Mouse (Mus musculus) intestine, postnatal 0 days (tissue): ENCODE results near the gene Ddx6. TPM values are rescaled to one million over a fixed set of nuclear protein-coding genes. Genes with fewer than 3 reads are reported as not detected.

ENCODE experiments used
- ATAC-seq: fragments of 200-750 bp; cut with Nextera tagmentation; 2 replicates; pipeline ENCODE4 v1.8.0; 2017; ENCODE audit warnings: mild to moderate bottlenecking, moderate TSS enrichment, moderate library complexity
- H3K27ac ChIP-seq: fragments of 300-500 bp; sonication (generic); 2 replicates; pipeline ENCODE4 v1.5.1; 2014; ENCODE audit warnings: mild to moderate bottlenecking, low read depth, low read length, moderate library complexity
- H3K27me3 ChIP-seq: fragments of 300-500 bp; sonication (generic); replicated peaks from 2 replicates; pipeline ENCODE4 v1.6.1; 2014; ENCODE audit warnings: low read length, mixed read lengths; ENCODE audit not compliant: control insufficient read depth, insufficient read depth
- H3K36me3 ChIP-seq: fragments of 300-500 bp; sonication (generic); 2 replicates; pipeline ENCODE4 v1.6.1; 2014; ENCODE audit warnings: mild to moderate bottlenecking, moderate library complexity; ENCODE audit not compliant: control insufficient read depth, insufficient read depth
- H3K4me1 ChIP-seq: fragments of 300-500 bp; sonication (generic); replicated peaks from 2 replicates; pipeline ENCODE4 v1.6.1; 2014; ENCODE audit warnings: antibody characterized with exemption, low read length, mixed read lengths; ENCODE audit not compliant: control insufficient read depth, insufficient read depth
- H3K4me2 ChIP-seq: fragments of 300-500 bp; sonication (generic); replicated peaks from 2 replicates; pipeline ENCODE4 v1.6.1; 2014; ENCODE audit warnings: low read depth, mild to moderate bottlenecking, moderate library complexity
- H3K4me3 ChIP-seq: fragments of 300-500 bp; sonication (generic); 2 replicates; pipeline ENCODE4 v1.5.1; 2014; ENCODE audit warnings: low read depth, low read length
- H3K9ac ChIP-seq: fragments of 300-500 bp; sonication (generic); 2 replicates; pipeline ENCODE4 v1.6.1; 2014; ENCODE audit warnings: mild to moderate bottlenecking, low read depth, low read length
- H3K9me3 ChIP-seq: fragments of 300-500 bp; sonication (generic); 2 replicates; pipeline ENCODE4 v1.6.1; 2016; ENCODE audit warnings: mixed run types; ENCODE audit not compliant: control insufficient read depth
- CTCF ChIP-seq: sonication (generic); IDR thresholded peaks from 2 replicates; pipeline ENCODE4 v1.5.1; 2016; ENCODE audit warnings: low read depth, mild to moderate bottlenecking, control low read depth, antibody characterized with exemption, moderate library complexity
- WGBS: fragments of 180-500 bp; shearing (Covaris S2); extraction: QIAGEN DNeasy Blood & Tissue Kit; methylation state at CpG from one replicate; pipeline ENCODE4 v1.1.7; 2014; 5-methylcytosine and 5-hydroxymethylcytosine counted together
- polyA plus RNA-seq: library from polyadenylated mRNA; unstranded; fragments of >200 nt; fragmentation: Nextera tagmentation; extraction: Ambion mirVana; gene quantifications from 2 replicates; pipeline ENCODE4 v1.2.1, GENCODE M21; 2015

Ddx6 gene
- polyA plus RNA-seq, 1 experiment from 2014 or later = 7.3 TPM

GRCm38 (mm10) chr9:44591595-44592188 lies 13.0 kb upstream of the Ddx6 start:
- WGBS = 54% methylated on average over 7 of the region's 7 CpGs
- H3K4me3 ChIP-seq = no peak overlapping the region
- no peak overlapping the region for H3K9ac ChIP-seq
- H3K27ac ChIP-seq = no peak overlapping the region
- no peaks in the 10 kb centered on the region for H3K4me1 ChIP-seq
- H3K36me3 ChIP-seq = no peaks in the 10 kb centered on the region
- no peaks in the 10 kb centered on the region for H3K9me3 ChIP-seq
- no peak overlapping the region for H3K4me2 ChIP-seq
- TF ChIP-seq CTCF = no peak
- ATAC-seq = no peak
- H3K27me3 ChIP-seq = no peaks in the 10 kb centered on the region

- WGBS = 83% methylated on average over 4 of the region's 4 CpGs
- ATAC-seq = no peak
- no peak overlapping the region for H3K4me2 ChIP-seq
- no peak overlapping the region for H3K4me3 ChIP-seq
- H3K4me1 ChIP-seq = no peaks in the 10 kb centered on the region
- no peaks in the 10 kb centered on the region for H3K9me3 ChIP-seq
- no peaks in the 10 kb centered on the region for H3K27me3 ChIP-seq
- no peaks in the 10 kb centered on the region for H3K36me3 ChIP-seq
- H3K27ac ChIP-seq = no peak overlapping the region
- no peak overlapping the region for H3K9ac ChIP-seq
- TF ChIP-seq CTCF = no peak
Measured at GRCm38 (mm10) chr9:44593221-44593620, 11.5 kb upstream of the Ddx6 start.

GRCm38 (mm10) chr9:44593886-44594285 lies 10.8 kb upstream of the Ddx6 start:
- Histone ChIP-seq H3K9ac (no peak overlapping the region), H3K9me3 (no peaks in the 10 kb centered on the region), H3K36me3 (no peaks in the 10 kb centered on the region), H3K27me3 (no peaks in the 10 kb centered on the region), H3K4me3 (no peak overlapping the region), H3K4me1 (no peaks in the 10 kb centered on the region), H3K4me2 (no peak overlapping the region), H3K27ac (no peak overlapping the region)
- no peak for ATAC-seq
- no peak for TF ChIP-seq CTCF
- WGBS = 61% methylated on average over 4 of the region's 4 CpGs

GRCm38 (mm10) chr9:44594901-44595536 lies 9.7 kb upstream of the Ddx6 start:
- WGBS = 51% methylated on average over 9 of the region's 9 CpGs
- Histone ChIP-seq H3K4me3 (no peak overlapping the region), H3K27me3 (no peaks in the 10 kb centered on the region), H3K4me1 (no peaks in the 10 kb centered on the region), H3K27ac (no peak overlapping the region), H3K4me2 (no peak overlapping the region), H3K9me3 (no peaks in the 10 kb centered on the region), H3K9ac (no peak overlapping the region), H3K36me3 (no peaks in the 10 kb centered on the region)
- ATAC-seq = no peak
- TF ChIP-seq CTCF = no peak

DNA sequence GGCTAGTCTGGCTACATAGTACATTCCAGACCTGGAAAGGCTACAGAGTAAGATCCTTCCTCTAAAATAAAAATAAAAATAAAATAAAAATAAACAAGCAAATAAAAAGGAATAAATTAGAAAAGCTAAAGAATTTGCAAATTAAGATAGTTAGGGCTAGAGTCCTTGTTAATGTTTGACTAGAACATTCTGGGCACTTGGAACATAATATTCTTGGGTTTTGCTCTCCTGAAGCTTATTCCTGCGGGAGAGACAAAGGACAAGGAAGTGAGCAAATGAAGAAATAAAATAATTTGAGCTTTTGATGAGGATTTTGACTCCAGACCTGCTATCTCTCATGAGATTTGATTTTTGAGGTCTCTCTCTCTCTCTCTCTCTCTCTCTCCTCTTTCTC lies 9.2 kb upstream of the Ddx6 start:
- WGBS = 43% methylated on average over 1 of the region's 1 CpGs
- no peak overlapping the region for H3K9ac ChIP-seq
- H3K27ac ChIP-seq = no peak overlapping the region

GRCm38 (mm10) chr9:44597742-44598141 lies 7.0 kb upstream of the Ddx6 start:
- no peaks in the 10 kb centered on the region for H3K27me3 ChIP-seq
- no peak overlapping the region for H3K9ac ChIP-seq
- ATAC-seq = no peak
- 0 out of 2 replicates have a peak, but pooled peaks cover 4% of the 10 kb centered on the region for H3K36me3 ChIP-seq
- H3K4me3 ChIP-seq = no peak overlapping the region
- H3K9me3 ChIP-seq = no peaks in the 10 kb centered on the region
- no peaks in the 10 kb centered on the region for H3K4me1 ChIP-seq
- 88% methylated on average over 2 of the region's 2 CpGs for WGBS
- no peak overlapping the region for H3K27ac ChIP-seq
- H3K4me2 ChIP-seq = no peak overlapping the region
- no peak for TF ChIP-seq CTCF

More for the DNA sequence above, 9.2 kb upstream of the Ddx6 start:
- Histone ChIP-seq H3K9me3 (no peaks in the 10 kb centered on the region), H3K4me3 (no peak overlapping the region), H3K4me1 (no peaks in the 10 kb centered on the region), H3K27me3 (no peaks in the 10 kb centered on the region), H3K4me2 (no peak overlapping the region), H3K36me3 (no peaks in the 10 kb centered on the region)
- no peak for TF ChIP-seq CTCF
- ATAC-seq = no peak
